Mouse (Mus musculus) embryonic fibroblast, embryonic 13.5 days (primary cell): ENCODE measurements around the gene Gng8.

Experiments used
- CTCF ChIP-seq: IDR thresholded peaks from 2 replicates; pipeline ENCODE4 v1.5.1; 2011; ENCODE audit warnings: mild to moderate bottlenecking, control low read depth, low read length, moderate library complexity, borderline replicate concordance; ENCODE audit not compliant: insufficient read depth
- POLR2A ChIP-seq: IDR thresholded peaks from 2 replicates; pipeline ENCODE4 v1.6.1; 2011; ENCODE audit warnings: low read depth, mild to moderate bottlenecking, control low read depth, low read length, moderate library complexity

GRCm38 (mm10) chr7:16872478-16872877 is 19.1 kb upstream of the Gng8 start:
- TF ChIP-seq CTCF: no peak
- TF ChIP-seq POLR2A: no peak
